15 mouse cellular contexts compared by ENCODE assay signal in genomic region chr12:75901721-75902120, GRCm38 (mm10).
DNase-seq lines count a peak whose midpoint lies in the region; ATAC-seq and TF ChIP-seq lines count a peak whose summit lies in the region.
"Had no signal": no experiment of that assay in that cellular context is flagged by ENCODE, and none has a peak within 500 bp of the region (broad histone marks: within the 10 kb centered on the region; RNA-seq: fewer than 3 reads in every experiment).

No protein-coding gene starts in this region.

- H3K9me3 ChIP-seq in hindbrain, postnatal 0 days (ENCODE audit: low read length): no peaks in the 10 kb centered on the region
- no peaks in the 10 kb centered on the region for H3K9me3 ChIP-seq in hindbrain, embryonic 13.5 days
- no peaks in the 10 kb centered on the region for H3K9me3 ChIP-seq in lung, embryonic 14.5 days (ENCODE audit: low read depth, low read length)
- H3K9me3 ChIP-seq in CH12.LX (replicated peaks; ENCODE audit: low read length): no peaks in the 10 kb centered on the region

- no peak for TF ChIP-seq RAD21 in CH12.LX (IDR thresholded peaks at IDR 0.05; ENCODE audit: low read depth, low read length)

- dilution Hi-C loops in CH12.LX (cut with MboI; ENCODE audit: extremely low pct_ligation_motif_present, extremely low pct_unique_long_range_greater_than_20kb, low sequenced_read_pairs): no loop called here

- WGBS in hindbrain, postnatal 0 days: 97% methylated on average over 9 of the region's 9 CpGs
- 97% methylated on average over 9 of the region's 9 CpGs for WGBS in hindbrain, embryonic 13.5 days
- 97% methylated on average over 9 of the region's 9 CpGs for WGBS in lung, embryonic 14.5 days

- H3K4me2 ChIP-seq in hindbrain, postnatal 0 days (ENCODE audit: low read depth, low read length): no peak overlapping the region
- no peak overlapping the region for H3K4me2 ChIP-seq in hindbrain, embryonic 13.5 days
- H3K4me2 ChIP-seq in lung, embryonic 14.5 days: no peak overlapping the region
- no peak overlapping the region for H3K4me2 ChIP-seq in CH12.LX (ENCODE audit: insufficient read depth, low read depth, poor library complexity, severe bottlenecking)
- H3K4me2 ChIP-seq: heart, embryonic 11.5 days had no signal

- no peaks in the 10 kb centered on the region; the same call in 1 of the 2 replicates for H3K36me3 ChIP-seq in hindbrain, postnatal 0 days (ENCODE audit: insufficient read depth, low read length)
- peaks cover 53% of the 10 kb centered on the region for H3K36me3 ChIP-seq in hindbrain, embryonic 13.5 days
- H3K36me3 ChIP-seq in lung, embryonic 14.5 days (ENCODE audit: insufficient read depth): peaks cover 40% of the 10 kb centered on the region
- no peaks in the 10 kb centered on the region for H3K36me3 ChIP-seq in CH12.LX (replicated peaks in 1 of 2; ENCODE audit: control insufficient read depth in 1 of 2, insufficient read depth in 1 of 2, low read length in 1 of 2)

- TF ChIP-seq EP300 in CH12.LX (IDR thresholded peaks at IDR 0.05; ENCODE audit: low read length): no peak

- H3K4me1 ChIP-seq in hindbrain, postnatal 0 days (ENCODE audit: insufficient read depth, low read length): no peaks in the 10 kb centered on the region
- H3K4me1 ChIP-seq in hindbrain, embryonic 13.5 days (replicated peaks): no peaks in the 10 kb centered on the region
- no peaks in the 10 kb centered on the region for H3K4me1 ChIP-seq in lung, embryonic 14.5 days (ENCODE audit: insufficient read depth)
- peaks cover 0 to 12% of the 10 kb centered on the region in 2 experiments; a peak in 2 of 4 replicates for H3K4me1 ChIP-seq in CH12.LX (ENCODE audit: control insufficient read depth in 1 of 2, insufficient read depth in 2 of 2)
- H3K4me1 ChIP-seq: megakaryocyte, embryonic 14.5 days had no signal

- in situ Hi-C loops in CH12.LX (cut with MboI; ENCODE audit: low pct_ligation_motif_present, low pct_unique_long_range_greater_than_20kb, low sequenced_read_pairs): no loop called here

- no peak for ATAC-seq in hindbrain, postnatal 0 days
- no peak for ATAC-seq in hindbrain, embryonic 13.5 days (ENCODE audit: low FRiP score)
- no peak for ATAC-seq in lung, embryonic 14.5 days (ENCODE audit: insufficient read depth)
- ATAC-seq: activated CD4-positive, CD25-positive, alpha-beta regulatory T cell, adult 4 months had no signal

- H3K4me3 ChIP-seq in hindbrain, postnatal 0 days (ENCODE audit: low read length): no peak overlapping the region
- no peak overlapping the region for H3K4me3 ChIP-seq in hindbrain, embryonic 13.5 days
- no peak overlapping the region for H3K4me3 ChIP-seq in lung, embryonic 14.5 days (ENCODE audit: low read depth, low read length)
- no peak overlapping the region for H3K4me3 ChIP-seq in CH12.LX (replicated peaks in 1 of 3; ENCODE audit: low read depth in 2 of 3, low read length in 2 of 3, poor library complexity in 1 of 3)
- H3K4me3 ChIP-seq: megakaryocyte, embryonic 14.5 days had no signal

- H3K27me3 ChIP-seq in hindbrain, postnatal 0 days (ENCODE audit: insufficient read depth, low read length): no peaks in the 10 kb centered on the region
- H3K27me3 ChIP-seq in hindbrain, embryonic 13.5 days: no peaks in the 10 kb centered on the region
- no peaks in the 10 kb centered on the region for H3K27me3 ChIP-seq in lung, embryonic 14.5 days (ENCODE audit: insufficient read depth, low read length)
- H3K27me3 ChIP-seq in CH12.LX (replicated peaks): no peaks in the 10 kb centered on the region

- H3K79me2 ChIP-seq in CH12.LX (replicated peaks; ENCODE audit: control insufficient read depth, extremely low read depth, insufficient read depth, poor library complexity, severe bottlenecking): no peaks in the 10 kb centered on the region

- no peak for DNase-seq in hindbrain, postnatal 0 days (ENCODE audit: low spot score)
- no peak for DNase-seq in lung, embryonic 14.5 days
- DNase-seq in lung, postnatal 14 days: no peak
- DNase-seq in CH12.LX (ENCODE audit: extremely low read depth) (peak; percentile 5), R1 (ENCODE audit: low read depth, low spot score) (peak; percentile 64)
- DNase-seq in gastrocnemius, postnatal 4 days (ENCODE audit: low spot score in 2 of 2): no peak
- no peak for DNase-seq in neural tube, embryonic 10.5 days (ENCODE audit: extremely low spot score, low spot score)
- DNase-seq: adrenal gland, postnatal 36 days; cerebellum, postnatal 10 days; gastrocnemius, postnatal 14 days; heart, postnatal 4 days had no signal

- peak; percentile 34 for TF ChIP-seq CTCF in hindbrain, postnatal 0 days (IDR thresholded peaks at IDR 0.05; ENCODE audit: low read depth)
- TF ChIP-seq CTCF in lung, embryonic 14.5 days (IDR thresholded peaks at IDR 0.05; ENCODE audit: low read depth): peak; percentile 43
- peak in 1 of 2 experiments; percentile 28; a peak in 2 of 4 replicates for TF ChIP-seq CTCF in CH12.LX (conservative IDR thresholded peaks at IDR 0.05 in 1 of 2, IDR thresholded peaks at IDR 0.05 in 1 of 2; ENCODE audit: low read depth in 2 of 2, low read length in 2 of 2)

- TF ChIP-seq POLR2A in CH12.LX (IDR thresholded peaks at IDR 0.05; ENCODE audit: low read depth, low read length): no peak

- no peak overlapping the region for H3K27ac ChIP-seq in hindbrain, postnatal 0 days
- no peak overlapping the region for H3K27ac ChIP-seq in hindbrain, embryonic 13.5 days
- H3K27ac ChIP-seq in lung, embryonic 14.5 days (ENCODE audit: low read depth): no peak overlapping the region
- no peak overlapping the region for H3K27ac ChIP-seq in CH12.LX (ENCODE audit: insufficient read depth, low read depth)

- H3K9ac ChIP-seq in hindbrain, postnatal 0 days (replicated peaks; ENCODE audit: low read length): no peak overlapping the region
- H3K9ac ChIP-seq in hindbrain, embryonic 13.5 days: no peak overlapping the region
- no peak overlapping the region for H3K9ac ChIP-seq in lung, embryonic 14.5 days
- no peak overlapping the region for H3K9ac ChIP-seq in CH12.LX (ENCODE audit: insufficient read depth, low read depth)

TF ChIP-seq in CH12.LX, 34 proteins besides CTCF, POLR2A, EP300 and RAD21:
- TF ChIP-seq USF2 (conservative IDR thresholded peaks at IDR 0.05; ENCODE audit: low read depth, low read length) (no peak), CHD1 (IDR thresholded peaks at IDR 0.05; ENCODE audit: low read depth, low read length) (no peak), ZKSCAN1 (IDR thresholded peaks at IDR 0.05; ENCODE audit: borderline replicate concordance, low read depth, low read length) (no peak), ETS1 (conservative IDR thresholded peaks at IDR 0.05; ENCODE audit: low read depth, low read length) (no peak), ELF1 (IDR thresholded peaks at IDR 0.05; ENCODE audit: low read depth, low read length) (no peak), JUND (conservative IDR thresholded peaks at IDR 0.05; ENCODE audit: low read depth, low read length) (no peak)
TF ChIP-seq in CH12.LX: peak in this region for 0.

Comparison
In these comparisons a context has a peak if more than half of its experiments do, and no peak if none do; other contexts are left out.
1. DNase-seq: peak in CH12.LX (single experiment) and R1 (single experiment); none in hindbrain, postnatal 0 days (single experiment), lung, embryonic 14.5 days (single experiment), lung, postnatal 14 days (single experiment), gastrocnemius, postnatal 4 days (0 of 2) and neural tube, embryonic 10.5 days (single experiment).